Mouse (Mus musculus) heart, adult 8-10 months (tissue): ENCODE measurements around the gene Zfp598. TPM values are rescaled to one million over a fixed set of nuclear protein-coding genes. Genes with fewer than 3 reads are reported as not detected.

Experiments
- DNase-seq: peaks from one replicate; pipeline ENCODE4 v3.0.0; 2022; ENCODE audit warnings: low spot score
- total RNA-seq, 4 experiments: library from RNA; stranded (reverse); gene quantifications; 2 replicates each; pipeline ENCODE4 v1.2.4; 2022

Gene Zfp598
- total RNA-seq: 10 to 100 TPM; 14.3 to 17.0 (median 15.9) TPM

- DNase-seq: peak; percentile 91
These were observed at the start of gene Zfp598 for GRCm38 (mm10) chr17:24669545-24670245. Gene Zfp598 (plus strand): TSS chr17:24669687.

GRCm38 (mm10) chr17:24625472-24625871, 44.0 kb upstream of the Zfp598 start:
- DNase-seq: no peak

- DNase-seq: peak; percentile 74
These were observed 40.8 kb upstream of the Zfp598 start for GRCm38 (mm10) chr17:24628646-24629045.

- no peak for DNase-seq
These were observed 39.4 kb upstream of the Zfp598 start for GRCm38 (mm10) chr17:24630072-24630471.

- DNase-seq: peak; percentile 83
These were observed 37.2 kb upstream of the Zfp598 start, which contains the start of the genes Tsc2 and Nthl1 for GRCm38 (mm10) chr17:24632167-24632812. Gene Tsc2 (minus strand): TSS chr17:24632630. Gene Nthl1 (plus strand): TSS chr17:24632680.

GRCm38 (mm10) chr17:24632813-24633449, 36.6 kb upstream of the Zfp598 start:
- peak; percentile 82 for DNase-seq

GRCm38 (mm10) chr17:24633831-24634230, 35.7 kb upstream of the Zfp598 start:
- DNase-seq: no peak

GRCm38 (mm10) chr17:24635024-24635423, 34.5 kb upstream of the Zfp598 start:
- no peak for DNase-seq

GRCm38 (mm10) chr17:24635694-24636093, 33.8 kb upstream of the Zfp598 start:
- DNase-seq: no peak

- no peak for DNase-seq
These were observed 32.6 kb upstream of the Zfp598 start for GRCm38 (mm10) chr17:24636781-24637481.

GRCm38 (mm10) chr17:24638214-24638613, 31.3 kb upstream of the Zfp598 start:
- no peak for DNase-seq

- peak; percentile 68 for DNase-seq
These were observed 30.6 kb upstream of the Zfp598 start for GRCm38 (mm10) chr17:24638840-24639239.

- DNase-seq: no peak
These were observed 29.9 kb upstream of the Zfp598 start for GRCm38 (mm10) chr17:24639571-24639988.

- no peak for DNase-seq
These were observed 29.4 kb upstream of the Zfp598 start for GRCm38 (mm10) chr17:24640119-24640518.

GRCm38 (mm10) chr17:24640581-24640980, 28.9 kb upstream of the Zfp598 start:
- no peak for DNase-seq

- no peak for DNase-seq
These were observed 27.5 kb upstream of the Zfp598 start for GRCm38 (mm10) chr17:24641944-24642343.

- no peak for DNase-seq
These were observed 26.6 kb upstream of the Zfp598 start for GRCm38 (mm10) chr17:24642791-24643343.

- DNase-seq: no peak
These were observed 25.3 kb upstream of the Zfp598 start for GRCm38 (mm10) chr17:24644030-24644715.

GRCm38 (mm10) chr17:24644875-24645721, 24.4 kb upstream of the Zfp598 start:
- DNase-seq: peak; percentile 84

- peak; percentile 83 for DNase-seq
These were observed 23.6 kb upstream of the Zfp598 start for GRCm38 (mm10) chr17:24645916-24646315.
